In genomic region chr11:28583911-28584434, GRCm38 (mm10) we compare ENCODE assay signal across 8 mouse cellular contexts. TPM values are rescaled to one million over a fixed set of nuclear protein-coding genes. Genes with fewer than 3 reads are reported as not detected.
DNase-seq lines count a peak whose midpoint lies in the region; ATAC-seq and TF ChIP-seq lines count a peak whose summit lies in the region.

Gene Ccdc85a (minus strand): TSS chr11:28584324.

- H3K4me2 ChIP-seq in liver, embryonic 16.5 days (ENCODE audit: low read depth, low read length): peak within 1 kb of the TSS; percentile 53

- H3K27ac ChIP-seq in layer of hippocampus, adult 2 months: peak within 1 kb of the TSS; percentile 97
- H3K27ac ChIP-seq in liver, embryonic 16.5 days (ENCODE audit: low read length): no peak within 1 kb of the TSS
- peak within 1 kb of the TSS; percentile 67 for H3K27ac ChIP-seq in olfactory bulb, adult 2 months (ENCODE audit: insufficient read depth, low read depth, low read length)

- DNase-seq in NIH3T3 (ENCODE audit: low read depth): peak; percentile 64
- DNase-seq in cerebellum, adult 9-11 months: peak; percentile 53
- peak; percentile 84 to 89 for DNase-seq in frontal cortex, postnatal 10 days (ENCODE audit: low spot score in 2 of 2)
- peak; percentile 93 to 94 for DNase-seq in layer of hippocampus, adult 2 months (ENCODE audit: low spot score in 2 of 2)
- peak; percentile 11 to 66 for DNase-seq in urinary bladder, postnatal 36 days (ENCODE audit: low spot score in 2 of 2)

- H3K36me3 ChIP-seq in liver, embryonic 16.5 days (ENCODE audit: control insufficient read depth, insufficient read depth): no peaks in the 10 kb centered on the region

- peak; percentile 77 to 80 for ATAC-seq in hematopoietic stem cell, adult 5-6 weeks (replicated peaks in 1 of 2; ENCODE audit: insufficient read depth in 1 of 2, low FRiP score in 2 of 2, low TSS enrichment in 1 of 2, low read depth in 1 of 2, poor library complexity in 2 of 2, severe bottlenecking in 2 of 2)
- peak; percentile 41; the same call in 1 of the 2 replicates for ATAC-seq in liver, embryonic 16.5 days (ENCODE audit: low read depth)

- no peaks in the 10 kb centered on the region for H3K9me3 ChIP-seq in liver, embryonic 16.5 days (replicated peaks; ENCODE audit: control insufficient read depth, low read length)

- WGBS in liver, embryonic 16.5 days (ENCODE audit: insufficient replicate concordance): under 1% methylated on average over 25 of the region's 25 CpGs
- WGBS in olfactory bulb, adult 2 months: under 1% methylated on average over 25 of the region's 25 CpGs

- H3K4me1 ChIP-seq in liver, embryonic 16.5 days (ENCODE audit: control insufficient read depth, low read depth, low read length): no peaks in the 10 kb centered on the region
- H3K4me1 ChIP-seq in olfactory bulb, adult 2 months (ENCODE audit: control insufficient read depth, insufficient read depth, low read length): no peaks in the 10 kb centered on the region

- H3K27me3 ChIP-seq in liver, embryonic 16.5 days (ENCODE audit: control insufficient read depth, insufficient read depth, low read depth, low read length): peaks cover 26% of the 10 kb centered on the region

- TF ChIP-seq CTCF in layer of hippocampus, adult 2 months (conservative IDR thresholded peaks at IDR 0.05): peak; percentile 97
- peak; percentile 78 for TF ChIP-seq CTCF in olfactory bulb, adult 2 months (IDR thresholded peaks at IDR 0.05; ENCODE audit: insufficient read depth, low read depth, low read length)

- TF ChIP-seq POLR2A in olfactory bulb, adult 2 months (IDR thresholded peaks at IDR 0.05; ENCODE audit: insufficient read depth, low read depth, low read length): no peak

- H3K4me3 ChIP-seq in layer of hippocampus, adult 2 months: peak within 1 kb of the TSS; percentile 90
- peak within 1 kb of the TSS; percentile 40 for H3K4me3 ChIP-seq in liver, embryonic 16.5 days (ENCODE audit: low read depth, low read length)
- H3K4me3 ChIP-seq in olfactory bulb, adult 2 months (ENCODE audit: insufficient read depth, low read depth, low read length): peak within 1 kb of the TSS; percentile 76

- H3K9ac ChIP-seq in liver, embryonic 16.5 days (ENCODE audit: low read depth, low read length): no peak within 1 kb of the TSS

RNA-seq across cellular contexts. Expression of gene Ccdc85a, which starts in this region (rescaled TPM):
- not detected in 2 replicates for total RNA-seq in hematopoietic stem cell, adult 5-6 weeks (2017)
- total RNA-seq in layer of hippocampus, adult 2 months (2021): 100 to 1,000 TPM; 138 to 151 TPM
- polyA plus RNA-seq in liver, embryonic 16.5 days (2015; fragmentation: Nextera tagmentation; extraction: Ambion mirVana): 0.02 TPM in 1 of 2 replicates, not detected in the other
- not detected in 2 replicates for polyA plus RNA-seq in olfactory bulb, adult 2 months (2012; ENCODE audit: insufficient read depth, insufficient read length, low replicate concordance, missing spikeins)

Comparison
In these comparisons a context has a peak if more than half of its experiments do, and no peak if none do; other contexts are left out.
1. RNA of gene Ccdc85a (total RNA-seq): 138 to 151 TPM in layer of hippocampus, adult 2 months; not detected in hematopoietic stem cell, adult 5-6 weeks; every median in the first group is over 100 times any median in the second.
2. Peak in ATAC-seq in hematopoietic stem cell, adult 5-6 weeks; RNA of the gene not detected or under 1 TPM.
3. Peak in ATAC-seq, H3K4me3 ChIP-seq and H3K4me2 ChIP-seq in liver, embryonic 16.5 days; RNA of the gene not detected or under 1 TPM.
4. DNase-seq: peak in every context shown above with its lines; median percentile 94 in layer of hippocampus, adult 2 months; 86 in frontal cortex, postnatal 10 days; 64 in NIH3T3; 53 in cerebellum, adult 9-11 months; 38 in urinary bladder, postnatal 36 days.
5. H3K4me3 ChIP-seq: peak in every context shown above with its lines; median percentile 90 in layer of hippocampus, adult 2 months; 76 in olfactory bulb, adult 2 months; 40 in liver, embryonic 16.5 days.